Mouse (Mus musculus): Measurements from ENCODE around the gene Tbc1d10a. TPM values are rescaled to one million over a fixed set of nuclear protein-coding genes. Genes with fewer than 3 reads are reported as not detected.

The Tbc1d10a gene
- polyA plus RNA-seq, 1 experiment from 2014 or later: 27.7 TPM

- peaks cover 26% of the 10 kb centered on the region for H3K27me3 ChIP-seq (replicated peaks)
- H3K27ac ChIP-seq: no peak overlapping the region
- WGBS: 70% methylated on average over 9 of the region's 9 CpGs
- H3K9me3 ChIP-seq: no peaks in the 10 kb centered on the region
- peaks cover 13% of the 10 kb centered on the region for H3K4me1 ChIP-seq
- H3K9ac ChIP-seq: no peak overlapping the region
- H3K36me3 ChIP-seq: peaks cover 9% of the 10 kb centered on the region
- H3K4me3 ChIP-seq: no peak overlapping the region
- no peak overlapping the region for H3K4me2 ChIP-seq (replicated peaks)
- no peak for ATAC-seq (ENCODE audit: low FRiP score, low read depth)
Observed at GRCm38 (mm10) chr11:4219908-4220307, 33.3 kb downstream of the Tbc1d10a start.

GRCm38 (mm10) chr11:4220443-4221400, 34.1 kb downstream of the Tbc1d10a start:
- peaks cover 1% of the 10 kb centered on the region; the same call in 1 of the 2 replicates for H3K36me3 ChIP-seq
- H3K4me3 ChIP-seq: no peak overlapping the region
- peaks cover 13% of the 10 kb centered on the region for H3K4me1 ChIP-seq
- WGBS: 51% methylated on average over 28 of the region's 28 CpGs
- no peak overlapping the region for H3K27ac ChIP-seq
- H3K9me3 ChIP-seq: no peaks in the 10 kb centered on the region
- no peak overlapping the region for H3K9ac ChIP-seq
- no peak for ATAC-seq (ENCODE audit: low FRiP score, low read depth)
- H3K27me3 ChIP-seq (replicated peaks): peaks cover 26% of the 10 kb centered on the region
- no peak overlapping the region; the same call in 1 of the 2 replicates for H3K4me2 ChIP-seq (replicated peaks)

GRCm38 (mm10) chr11:4222046-4222950, 35.7 kb downstream of the Tbc1d10a start:
- no peak for ATAC-seq (ENCODE audit: low FRiP score, low read depth)
- 83% methylated on average over 17 of the region's 17 CpGs for WGBS

GRCm38 (mm10) chr11:4223393-4224188, 37.0 kb downstream of the Tbc1d10a start:
- H3K9me3 ChIP-seq: no peaks in the 10 kb centered on the region
- H3K4me2 ChIP-seq (replicated peaks): no peak overlapping the region
- 38% methylated on average over 6 of the region's 7 CpGs for WGBS
- ATAC-seq (ENCODE audit: low FRiP score, low read depth): no peak
- no peak overlapping the region for H3K4me3 ChIP-seq
- peaks cover 15% of the 10 kb centered on the region for H3K27me3 ChIP-seq (replicated peaks)
- H3K4me1 ChIP-seq: peaks cover 2% of the 10 kb centered on the region; the same call in 1 of the 2 replicates
- H3K36me3 ChIP-seq: no peaks in the 10 kb centered on the region
- H3K9ac ChIP-seq: no peak overlapping the region
- H3K27ac ChIP-seq: no peak overlapping the region

More at GRCm38 (mm10) chr11:4222046-4222950, 35.7 kb downstream of the Tbc1d10a start:
- Histone ChIP-seq H3K4me1 (peaks cover 13% of the 10 kb centered on the region), H3K4me2 (replicated peaks) (no peak overlapping the region), H3K27me3 (replicated peaks) (peaks cover 26% of the 10 kb centered on the region), H3K9ac (no peak overlapping the region), H3K4me3 (no peak overlapping the region), H3K36me3 (no peaks in the 10 kb centered on the region), H3K9me3 (no peaks in the 10 kb centered on the region), H3K27ac (no peak overlapping the region)

- Histone ChIP-seq H3K27me3 (replicated peaks) (peaks cover 9% of the 10 kb centered on the region), H3K4me1 (no peaks in the 10 kb centered on the region), H3K9me3 (no peaks in the 10 kb centered on the region), H3K36me3 (no peaks in the 10 kb centered on the region), H3K9ac (no peak overlapping the region), H3K27ac (no peak overlapping the region), H3K4me2 (replicated peaks) (no peak overlapping the region), H3K4me3 (no peak overlapping the region)
- ATAC-seq (ENCODE audit: low FRiP score, low read depth): no peak
- 49% methylated on average over 2 of the region's 2 CpGs for WGBS
Observed at GRCm38 (mm10) chr11:4224223-4224622, 37.6 kb downstream of the Tbc1d10a start.

- no peak overlapping the region for H3K27ac ChIP-seq
- no peaks in the 10 kb centered on the region for H3K4me1 ChIP-seq
- H3K36me3 ChIP-seq: no peaks in the 10 kb centered on the region
- H3K27me3 ChIP-seq (replicated peaks): no peaks in the 10 kb centered on the region
- H3K9ac ChIP-seq: no peak overlapping the region
- 83% methylated on average over 5 of the region's 5 CpGs for WGBS
- no peak overlapping the region for H3K4me2 ChIP-seq (replicated peaks)
- no peak for ATAC-seq (ENCODE audit: low FRiP score, low read depth)
- H3K4me3 ChIP-seq: no peak overlapping the region
- no peaks in the 10 kb centered on the region for H3K9me3 ChIP-seq
Observed at GRCm38 (mm10) chr11:4226569-4227325, 40.2 kb downstream of the Tbc1d10a start.

GRCm38 (mm10) chr11:4228463-4228862, 41.9 kb downstream of the Tbc1d10a start:
- Histone ChIP-seq H3K36me3 (no peaks in the 10 kb centered on the region), H3K27ac (no peak overlapping the region), H3K4me1 (no peaks in the 10 kb centered on the region), H3K9ac (no peak overlapping the region), H3K4me2 (replicated peaks) (no peak overlapping the region), H3K27me3 (replicated peaks) (no peaks in the 10 kb centered on the region), H3K4me3 (no peak overlapping the region), H3K9me3 (no peaks in the 10 kb centered on the region)
- no peak for ATAC-seq (ENCODE audit: low FRiP score, low read depth)
- WGBS: 53% methylated on average over 8 of the region's 8 CpGs

- ATAC-seq (ENCODE audit: low FRiP score, low read depth): no peak
- Histone ChIP-seq H3K27ac (no peak overlapping the region), H3K4me3 (no peak overlapping the region), H3K4me2 (replicated peaks) (no peak overlapping the region), H3K27me3 (replicated peaks) (no peaks in the 10 kb centered on the region), H3K4me1 (no peaks in the 10 kb centered on the region), H3K9ac (no peak overlapping the region), H3K36me3 (no peaks in the 10 kb centered on the region), H3K9me3 (no peaks in the 10 kb centered on the region)
- 67% methylated on average over 4 of the region's 4 CpGs for whole genome bisulfite sequencing
Observed at GRCm38 (mm10) chr11:4229841-4230240, 43.3 kb downstream of the Tbc1d10a start.

- no peaks in the 10 kb centered on the region for H3K4me1 ChIP-seq
- no peak overlapping the region for H3K4me3 ChIP-seq
- H3K4me2 ChIP-seq (replicated peaks): no peak overlapping the region
- no peak overlapping the region for H3K9ac ChIP-seq
- H3K9me3 ChIP-seq: no peaks in the 10 kb centered on the region
- no peak for ATAC-seq (ENCODE audit: low FRiP score, low read depth)
- no peaks in the 10 kb centered on the region for H3K36me3 ChIP-seq
- H3K27ac ChIP-seq: no peak overlapping the region
- no peaks in the 10 kb centered on the region for H3K27me3 ChIP-seq (replicated peaks)
- 89% methylated on average over 2 of the region's 2 CpGs for WGBS
Observed at GRCm38 (mm10) chr11:4231435-4231834, 44.8 kb downstream of the Tbc1d10a start.

- Histone ChIP-seq H3K27me3 (replicated peaks) (no peaks in the 10 kb centered on the region), H3K4me3 (no peak overlapping the region), H3K4me2 (replicated peaks) (no peak overlapping the region), H3K4me1 (no peaks in the 10 kb centered on the region), H3K27ac (no peak overlapping the region), H3K9me3 (no peaks in the 10 kb centered on the region), H3K36me3 (no peaks in the 10 kb centered on the region), H3K9ac (no peak overlapping the region)
- WGBS: 72% methylated on average over 12 of the region's 12 CpGs
- no peak for ATAC-seq (ENCODE audit: low FRiP score, low read depth)
Observed at GRCm38 (mm10) chr11:4232644-4233043, 46.1 kb downstream of the Tbc1d10a start.

GRCm38 (mm10) chr11:4235052-4235655, 48.6 kb downstream of the Tbc1d10a start:
- Histone ChIP-seq H3K4me3 (no peak overlapping the region), H3K4me1 (no peaks in the 10 kb centered on the region), H3K36me3 (no peaks in the 10 kb centered on the region), H3K9ac (no peak overlapping the region), H3K27ac (no peak overlapping the region), H3K9me3 (no peaks in the 10 kb centered on the region), H3K27me3 (replicated peaks) (no peaks in the 10 kb centered on the region), H3K4me2 (replicated peaks) (no peak overlapping the region)
- 90% methylated on average over 6 of the region's 6 CpGs for WGBS
- ATAC-seq (ENCODE audit: low FRiP score, low read depth): no peak
